ENCODE assay signal across 13 mouse cellular contexts in the genomic region with DNA sequence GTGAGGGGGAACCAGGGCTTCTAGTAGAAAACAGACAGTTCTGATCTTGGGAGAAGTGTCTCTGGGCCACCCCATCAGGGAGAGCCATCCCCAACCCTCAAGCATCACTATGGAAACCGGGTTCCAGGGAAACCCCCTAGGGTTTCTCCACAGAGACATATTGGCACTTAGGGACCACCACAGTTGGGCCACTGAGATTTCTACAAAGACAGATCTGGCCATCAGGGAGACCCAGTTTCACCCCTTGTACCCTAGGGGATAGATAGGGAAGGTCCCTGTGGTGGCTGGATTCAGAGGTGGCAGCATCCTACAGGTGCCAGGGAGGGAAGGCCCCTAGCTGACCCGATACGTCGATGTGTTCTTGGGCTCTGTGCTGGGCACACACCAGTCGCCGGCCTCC. TPM values are rescaled to one million over a fixed set of nuclear protein-coding genes. Genes with fewer than 3 reads are reported as not detected.
"Had no signal": no experiment of that assay in that cellular context is flagged by ENCODE, and none has a peak within 500 bp of the region (broad histone marks: within the 10 kb centered on the region; RNA-seq: fewer than 3 reads in every experiment).

No protein-coding gene starts in this region.

- H3K27me3 ChIP-seq: neural tube, embryonic 13.5 days; stomach, embryonic 15.5 days had no signal

- H3K9me3 ChIP-seq: limb, embryonic 12.5 days; neural tube, embryonic 13.5 days; stomach, embryonic 15.5 days had no signal

- H3K4me2 ChIP-seq: limb, embryonic 12.5 days; neural tube, embryonic 13.5 days; stomach, embryonic 15.5 days had no signal

- H3K9ac ChIP-seq: limb, embryonic 12.5 days; neural tube, embryonic 13.5 days; stomach, embryonic 15.5 days had no signal

- DNase-seq: kidney, adult 11 months; layer of hippocampus, adult 9-11 months; layer of hippocampus, postnatal 36 days; lung, adult 18-20 months; retina, postnatal 1 day; thymus, adult 2 months; thymus, postnatal 25 days had no signal

- H3K27ac ChIP-seq: limb, embryonic 12.5 days; neural tube, embryonic 13.5 days had no signal

- H3K4me3 ChIP-seq: limb, embryonic 12.5 days; neural tube, embryonic 13.5 days; stomach, embryonic 15.5 days had no signal

RNA-seq across cellular contexts. Expression of a gene that starts 50.7 kb away (rescaled TPM):
- total RNA-seq: megakaryocyte-erythroid progenitor cell, adult 5-6 weeks had no signal
- polyA plus RNA-seq: intestine, embryonic 14.5 days; liver, adult 2 months; neural tube, embryonic 13.5 days had no signal
